Mouse (Mus musculus) small intestine, adult 2 months (tissue): ENCODE results near the gene Cst11. TPM values are rescaled to one million over a fixed set of nuclear protein-coding genes. Genes with fewer than 3 reads are reported as not detected.

Experiments used
- H3K27ac ChIP-seq: fragments of 200-500 bp; 2 replicates; pipeline ENCODE4 v1.5.1; 2012; ENCODE audit warnings: low read depth, low read length, control low read depth, inconsistent platforms; ENCODE audit not compliant: insufficient read depth
- H3K27me3 ChIP-seq: fragments of 200-500 bp; 2 replicates; pipeline ENCODE4 v1.6.1; 2012; ENCODE audit warnings: mild to moderate bottlenecking, moderate library complexity, low read length, inconsistent platforms; ENCODE audit not compliant: control insufficient read depth, insufficient read depth
- H3K36me3 ChIP-seq: fragments of 200-500 bp; 2 replicates; pipeline ENCODE4 v1.6.1; 2012; ENCODE audit warnings: mild to moderate bottlenecking, low read length, control low read depth, inconsistent platforms; ENCODE audit not compliant: control insufficient read depth, insufficient read depth
- H3K4me1 ChIP-seq: fragments of 200-500 bp; 2 replicates; pipeline ENCODE4 v1.6.1; 2012; ENCODE audit warnings: low read length, inconsistent platforms, mixed read lengths; ENCODE audit not compliant: control insufficient read depth, insufficient read depth, insufficient read length
- H3K4me3 ChIP-seq: fragments of 200-500 bp; 2 replicates; pipeline ENCODE4 v1.5.1; 2012; ENCODE audit warnings: low read depth, mild to moderate bottlenecking, control low read depth, inconsistent platforms, low read length, moderate library complexity
- CTCF ChIP-seq: fragments of 200-500 bp; IDR thresholded peaks from 2 replicates; pipeline ENCODE4 v1.5.1; 2012; ENCODE audit warnings: low read depth, mild to moderate bottlenecking, control low read depth, inconsistent platforms, low read length, moderate library complexity, mixed read lengths; ENCODE audit not compliant: insufficient replicate concordance, insufficient read length; ENCODE audit errors: extremely low read depth
- POLR2A ChIP-seq: fragments of 200-500 bp; IDR thresholded peaks from 2 replicates; pipeline ENCODE4 v1.6.1; 2012; ENCODE audit warnings: low read depth, mild to moderate bottlenecking, control low read depth, inconsistent platforms, low read length, moderate library complexity
- WGBS: fragments of 180-500 bp; shearing (Covaris S2); methylation state at CpG from one replicate; pipeline ENCODE4 v1.1.7; 2018; 5-methylcytosine and 5-hydroxymethylcytosine counted together
- polyA plus RNA-seq: library from polyadenylated mRNA; depleted of rRNA; stranded (reverse); fragments of >200 nt; gene quantifications from 2 replicates; pipeline ENCODE4 v1.2.3, GENCODE M21; 2012; rRNA removed

The Cst11 gene
- polyA plus RNA-seq, 1 experiment: not detected

DNA sequence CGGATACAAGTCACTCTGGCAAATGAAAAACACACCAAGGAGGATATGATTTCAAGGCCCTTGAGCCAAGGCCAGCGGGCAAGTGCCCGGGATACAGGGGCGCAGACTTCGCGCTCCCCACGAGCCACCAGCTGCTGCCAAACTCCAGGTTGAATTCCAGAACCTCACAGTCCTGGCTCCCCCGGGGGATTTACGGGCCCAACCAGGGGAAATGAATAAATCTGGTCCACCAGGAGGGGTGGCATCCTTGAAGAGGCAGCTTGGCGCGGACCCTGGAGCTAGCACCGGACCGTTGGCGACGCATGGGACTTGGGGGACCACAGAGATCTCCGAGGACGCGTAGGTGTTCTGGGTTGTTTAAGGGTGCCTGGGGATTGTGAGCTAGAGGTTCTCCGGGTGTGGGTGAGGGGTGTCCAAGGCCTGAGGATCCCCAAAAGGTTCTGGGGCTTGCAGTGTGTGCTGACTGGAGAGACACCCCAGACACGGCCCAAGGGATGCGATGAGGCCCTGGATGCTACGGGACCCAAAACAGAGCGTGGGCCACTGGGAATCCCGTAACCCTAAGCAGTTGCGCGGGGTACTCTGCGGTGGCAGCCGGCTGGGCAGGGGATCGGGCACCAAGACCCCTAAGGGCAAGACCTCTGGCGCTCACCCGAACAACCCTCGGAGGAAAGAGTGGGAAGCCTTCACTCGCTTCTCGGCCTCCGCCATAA, 39.5 kb downstream of the Cst11 start:
- Histone ChIP-seq H3K4me3 (peak overlapping the region; percentile 74), H3K4me1 (0 out of 2 replicates have a peak, but pooled peaks cover 3% of the 10 kb centered on the region), H3K36me3 (no peaks in the 10 kb centered on the region), H3K27me3 (no peaks in the 10 kb centered on the region), H3K27ac (no peak overlapping the region)
- WGBS: 2% methylated on average over 35 of the region's 35 CpGs
- TF ChIP-seq POLR2A (no peak), CTCF (no peak)

DNA sequence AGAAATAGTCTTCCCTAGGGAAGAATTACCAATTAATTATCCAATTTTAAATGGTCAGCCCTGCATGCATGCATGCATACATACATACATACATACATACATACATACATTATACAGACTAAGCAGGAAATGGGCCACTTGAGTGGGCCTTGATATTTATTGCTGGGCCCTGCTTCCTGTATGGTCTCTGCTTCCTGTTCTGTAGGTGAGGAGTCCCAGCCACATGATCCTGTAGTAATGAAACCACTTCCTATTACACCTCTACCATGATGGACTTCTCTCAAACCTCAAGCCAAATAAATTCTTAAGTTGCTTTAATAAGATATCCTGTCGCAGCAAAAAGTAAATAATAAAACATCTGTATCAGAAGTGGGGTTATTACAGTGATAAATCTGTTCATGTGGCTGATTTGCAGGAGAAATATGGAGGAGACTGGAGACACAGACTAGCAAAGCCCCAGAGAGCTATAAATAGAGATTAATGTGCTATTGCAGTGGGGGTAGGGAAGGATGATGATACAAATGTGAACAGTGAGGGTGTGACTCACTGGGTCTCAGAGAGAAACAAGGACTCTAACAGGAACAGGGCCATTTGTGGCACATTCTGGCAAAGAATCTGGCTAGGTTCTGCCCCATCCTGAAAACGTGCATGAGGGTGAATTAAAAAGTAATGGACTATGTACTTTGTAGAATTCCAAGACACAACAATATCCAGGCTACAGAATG, 51.9 kb downstream of the Cst11 start:
- TF ChIP-seq CTCF: no peak
- TF ChIP-seq POLR2A: no peak
- Histone ChIP-seq H3K27me3 (no peaks in the 10 kb centered on the region), H3K4me3 (no peak overlapping the region), H3K36me3 (no peaks in the 10 kb centered on the region), H3K27ac (no peak overlapping the region), H3K4me1 (no peaks in the 10 kb centered on the region)
- WGBS: 27% methylated on average over 2 of the region's 2 CpGs

Other genes with a start within 250 kb of the Cst11 start
- 9.4 and 14.1 TPM in 2 replicates for gene Nxt1, start 98.9 kb downstream of the Cst11 start, polyA plus RNA-seq
- 4.5 and 5.5 TPM in 2 replicates for gene Gzf1, start 90.5 kb downstream of the Cst11 start, polyA plus RNA-seq
- gene Napb, start 39.0 kb downstream of the Cst11 start, polyA plus RNA-seq: 0.10 and 0.16 TPM in 2 replicates
- not detected in 2 replicates for gene Cstl1, start 21.1 kb downstream of the Cst11 start, polyA plus RNA-seq
- gene 8030411F24Rik, start 10.5 kb upstream of the Cst11 start, polyA plus RNA-seq: not detected in 2 replicates
- not detected in 2 replicates for gene Cst12, start 17.9 kb upstream of the Cst11 start, polyA plus RNA-seq
- gene Cst8, start 27.3 kb upstream of the Cst11 start, polyA plus RNA-seq: not detected in 2 replicates
- gene Cst13, start 48.6 kb upstream of the Cst11 start, polyA plus RNA-seq: not detected in 2 replicates
- not detected in 2 replicates for gene Cst9, start 63.6 kb upstream of the Cst11 start, polyA plus RNA-seq
- gene 9230104L09Rik, start 93.5 kb upstream of the Cst11 start, polyA plus RNA-seq: not detected in 2 replicates
- 323 and 330 TPM in 2 replicates for gene Cst3, start 104.2 kb upstream of the Cst11 start, polyA plus RNA-seq
- not detected in 2 replicates for gene Gm1330, start 231.8 kb upstream of the Cst11 start, polyA plus RNA-seq
- not detected in 2 replicates for gene Gm10750, start 245.7 kb upstream of the Cst11 start, polyA plus RNA-seq